In genomic region chr14:30702512-30702911, GRCm38 (mm10) we compare ENCODE assay signal across 27 mouse cellular contexts. TPM values are rescaled to one million over a fixed set of nuclear protein-coding genes. Genes with fewer than 3 reads are reported as not detected.
DNase-seq lines count a peak whose midpoint lies in the region; ATAC-seq and TF ChIP-seq lines count a peak whose summit lies in the region.
"Had no signal": no experiment of that assay in that cellular context is flagged by ENCODE, and none has a peak within 500 bp of the region (broad histone marks: within the 10 kb centered on the region; RNA-seq: fewer than 3 reads in every experiment).

No protein-coding gene starts in this region.

- no peaks in the 10 kb centered on the region for H3K4me1 ChIP-seq in kidney, postnatal 0 days (replicated peaks; ENCODE audit: insufficient read depth, low read length)
- H3K4me1 ChIP-seq in liver, embryonic 15.5 days (replicated peaks): peaks cover 20% of the 10 kb centered on the region
- peaks cover 8% of the 10 kb centered on the region; the same call in 1 of the 2 replicates for H3K4me1 ChIP-seq in midbrain, postnatal 0 days (ENCODE audit: insufficient read depth, low read length)
- H3K4me1 ChIP-seq: embryonic facial prominence, embryonic 12.5 days; heart, embryonic 13.5 days; limb, embryonic 15.5 days; lung, embryonic 15.5 days; neural tube, embryonic 12.5 days had no signal

- TF ChIP-seq CTCF in kidney, postnatal 0 days (IDR thresholded peaks at IDR 0.05; ENCODE audit: low read depth): no peak
- no peak for TF ChIP-seq CTCF in midbrain, postnatal 0 days (IDR thresholded peaks at IDR 0.05)
- TF ChIP-seq CTCF in layer of hippocampus, adult 2 months (conservative IDR thresholded peaks at IDR 0.05): no peak

- peak; percentile 60; the same call in 1 of the 2 replicates for ATAC-seq in kidney, postnatal 0 days (replicated peaks; ENCODE audit: low FRiP score, low read depth)
- no peak for ATAC-seq in liver, embryonic 15.5 days (ENCODE audit: insufficient read depth)
- ATAC-seq in midbrain, postnatal 0 days (ENCODE audit: low FRiP score): no peak
- ATAC-seq: forebrain, embryonic 16.5 days; midbrain, embryonic 15.5 days had no signal

- no peaks in the 10 kb centered on the region for H3K27me3 ChIP-seq in kidney, postnatal 0 days (ENCODE audit: insufficient read depth, low read length)
- no peaks in the 10 kb centered on the region for H3K27me3 ChIP-seq in liver, embryonic 15.5 days
- no peaks in the 10 kb centered on the region for H3K27me3 ChIP-seq in midbrain, postnatal 0 days (ENCODE audit: insufficient read depth, low read length)
- H3K27me3 ChIP-seq: embryonic facial prominence, embryonic 12.5 days; limb, embryonic 15.5 days; lung, embryonic 15.5 days; midbrain, embryonic 15.5 days; neural tube, embryonic 12.5 days had no signal

- H3K9me3 ChIP-seq in kidney, postnatal 0 days (replicated peaks; ENCODE audit: low read length): no peaks in the 10 kb centered on the region
- H3K9me3 ChIP-seq in liver, embryonic 15.5 days (replicated peaks): no peaks in the 10 kb centered on the region
- H3K9me3 ChIP-seq in midbrain, postnatal 0 days (ENCODE audit: low read length): no peaks in the 10 kb centered on the region
- H3K9me3 ChIP-seq: embryonic facial prominence, embryonic 12.5 days; heart, embryonic 13.5 days; limb, embryonic 10.5 days; limb, embryonic 15.5 days; lung, embryonic 15.5 days; midbrain, embryonic 10.5 days; midbrain, embryonic 15.5 days; neural tube, embryonic 12.5 days had no signal

- no peak overlapping the region for H3K9ac ChIP-seq in kidney, postnatal 0 days (ENCODE audit: low read depth, low read length)
- no peak overlapping the region for H3K9ac ChIP-seq in liver, embryonic 15.5 days
- H3K9ac ChIP-seq in midbrain, postnatal 0 days (replicated peaks; ENCODE audit: low read length, poor library complexity, severe bottlenecking): no peak overlapping the region
- H3K9ac ChIP-seq: embryonic facial prominence, embryonic 12.5 days; heart, embryonic 13.5 days; hindbrain, embryonic 14.5 days; limb, embryonic 15.5 days; lung, embryonic 15.5 days; midbrain, embryonic 15.5 days; neural tube, embryonic 12.5 days had no signal

- H3K27ac ChIP-seq in kidney, postnatal 0 days: no peak overlapping the region
- peak overlapping the region; percentile 29; the same call in 1 of the 2 replicates for H3K27ac ChIP-seq in liver, embryonic 15.5 days (replicated peaks)
- H3K27ac ChIP-seq in midbrain, postnatal 0 days (ENCODE audit: low read depth, low read length): no peak overlapping the region
- no peak overlapping the region for H3K27ac ChIP-seq in layer of hippocampus, adult 2 months
- H3K27ac ChIP-seq: embryonic facial prominence, embryonic 12.5 days; heart, embryonic 13.5 days; hindbrain, embryonic 14.5 days; limb, embryonic 10.5 days; limb, embryonic 15.5 days; lung, embryonic 15.5 days; midbrain, embryonic 10.5 days; midbrain, embryonic 15.5 days; neural tube, embryonic 12.5 days had no signal

- no peak overlapping the region for H3K4me3 ChIP-seq in kidney, postnatal 0 days (replicated peaks; ENCODE audit: low read depth, low read length)
- no peak overlapping the region for H3K4me3 ChIP-seq in liver, embryonic 15.5 days (replicated peaks)
- no peak overlapping the region for H3K4me3 ChIP-seq in midbrain, postnatal 0 days (ENCODE audit: low read depth, low read length)
- no peak overlapping the region for H3K4me3 ChIP-seq in layer of hippocampus, adult 2 months
- H3K4me3 ChIP-seq: embryonic facial prominence, embryonic 12.5 days; heart, embryonic 13.5 days; limb, embryonic 10.5 days; limb, embryonic 15.5 days; lung, embryonic 15.5 days; midbrain, embryonic 10.5 days; midbrain, embryonic 15.5 days; myocyte; neural tube, embryonic 12.5 days had no signal

- no peaks in the 10 kb centered on the region for H3K36me3 ChIP-seq in kidney, postnatal 0 days (ENCODE audit: insufficient read depth, low read length)
- H3K36me3 ChIP-seq in liver, embryonic 15.5 days (replicated peaks): no peaks in the 10 kb centered on the region
- no peaks in the 10 kb centered on the region for H3K36me3 ChIP-seq in midbrain, postnatal 0 days (ENCODE audit: insufficient read depth, low read length)
- H3K36me3 ChIP-seq: embryonic facial prominence, embryonic 12.5 days; heart, embryonic 13.5 days; limb, embryonic 10.5 days; limb, embryonic 15.5 days; lung, embryonic 15.5 days; midbrain, embryonic 10.5 days; midbrain, embryonic 15.5 days; neural tube, embryonic 12.5 days had no signal

- no peak overlapping the region for H3K4me2 ChIP-seq in kidney, postnatal 0 days (ENCODE audit: low read length)
- H3K4me2 ChIP-seq in liver, embryonic 15.5 days: no peak overlapping the region
- H3K4me2 ChIP-seq in midbrain, postnatal 0 days (ENCODE audit: low read depth, low read length, poor library complexity, severe bottlenecking): no peak overlapping the region
- H3K4me2 ChIP-seq: embryonic facial prominence, embryonic 12.5 days; heart, embryonic 13.5 days; hindbrain, embryonic 14.5 days; limb, embryonic 15.5 days; lung, embryonic 15.5 days; midbrain, embryonic 15.5 days; neural tube, embryonic 12.5 days had no signal

- DNase-seq in kidney, adult 18-20 months: peak; percentile 16
- no peak for DNase-seq in kidney, postnatal 10 days
- peak; percentile 20 to 38 for DNase-seq in kidney, adult 8-10 months
- peak; percentile 28 for DNase-seq in kidney, postnatal 0 days (ENCODE audit: low spot score)
- DNase-seq in midbrain, postnatal 0 days (ENCODE audit: low spot score): no peak
- DNase-seq in layer of hippocampus, adult 2 months (ENCODE audit: low spot score in 2 of 2): no peak
- DNase-seq: adrenal gland, adult 2 months; adrenal gland, postnatal 36 days; cerebellum, adult 2 months; cerebellum, postnatal 14 days; embryo, embryonic 11 days; heart, postnatal 10 days; right cerebral cortex, adult 18-20 months; spleen, adult 18-20 months; thymus, postnatal 14 days had no signal

- 29% methylated on average over 5 of the region's 5 CpGs for WGBS in kidney, postnatal 0 days
- 48% methylated on average over 5 of the region's 5 CpGs for WGBS in liver, embryonic 15.5 days (ENCODE audit: insufficient replicate concordance)
- WGBS in midbrain, postnatal 0 days: 46% methylated on average over 5 of the region's 5 CpGs

RNA-seq across cellular contexts. Expression of gene Sfmbt1, which starts 12.1 kb away (rescaled TPM):
- polyA plus RNA-seq in kidney, postnatal 0 days (2015; fragmentation: Nextera tagmentation; extraction: Ambion mirVana): 10.9 and 12.0 TPM in 2 replicates
- polyA plus RNA-seq in liver, embryonic 15.5 days (2015; fragmentation: Nextera tagmentation; extraction: Ambion mirVana): 12.5 and 12.8 TPM in 2 replicates
- total RNA-seq in midbrain, postnatal 0 days (2014; rRNA removed): 9.2 and 13.7 TPM in 2 replicates
- polyA plus RNA-seq in midbrain, postnatal 0 days (2015; fragmentation: Nextera tagmentation; extraction: Ambion mirVana): 14.0 and 16.2 TPM in 2 replicates
- 10 to 100 TPM; 33.5 to 36.6 TPM for total RNA-seq in layer of hippocampus, adult 2 months (2021)

RNA-seq across cellular contexts. Expression of gene Rft1, which starts 48.4 kb away (rescaled TPM):
- 14.0 and 17.1 TPM in 2 replicates for polyA plus RNA-seq in kidney, postnatal 0 days (2015; fragmentation: Nextera tagmentation; extraction: Ambion mirVana)
- polyA plus RNA-seq in liver, embryonic 15.5 days (2015; fragmentation: Nextera tagmentation; extraction: Ambion mirVana): 3.8 and 4.3 TPM in 2 replicates
- total RNA-seq in midbrain, postnatal 0 days (2014; rRNA removed): 12.3 and 12.6 TPM in 2 replicates
- polyA plus RNA-seq in midbrain, postnatal 0 days (2015; fragmentation: Nextera tagmentation; extraction: Ambion mirVana): 9.6 TPM in 2 replicates
- 10 to 100 TPM; 10.8 to 12.0 TPM for total RNA-seq in layer of hippocampus, adult 2 months (2021)

Comparison
In these comparisons a context has a peak if more than half of its experiments do, and no peak if none do; other contexts are left out.
1. DNase-seq: peak in kidney, adult 18-20 months (single experiment), kidney, adult 8-10 months (2 of 2) and kidney, postnatal 0 days (single experiment); none in kidney, postnatal 10 days (single experiment), midbrain, postnatal 0 days (single experiment) and layer of hippocampus, adult 2 months (0 of 2).